Mouse (Mus musculus) liver, adult 2 months (tissue): ENCODE measurements around the gene Dohh.

ENCODE experiments used
- CTCF ChIP-seq: fragments of 200-500 bp; IDR thresholded peaks from 2 replicates; pipeline ENCODE4 v1.5.1; 2011; ENCODE audit warnings: low read depth, low read length, control low read depth
- POLR2A ChIP-seq: fragments of 200-500 bp; IDR thresholded peaks from 2 replicates; pipeline ENCODE4 v1.6.1; 2011; ENCODE audit warnings: low read length, control low read depth; ENCODE audit not compliant: insufficient read depth; ENCODE audit errors: extremely low read depth

DNA sequence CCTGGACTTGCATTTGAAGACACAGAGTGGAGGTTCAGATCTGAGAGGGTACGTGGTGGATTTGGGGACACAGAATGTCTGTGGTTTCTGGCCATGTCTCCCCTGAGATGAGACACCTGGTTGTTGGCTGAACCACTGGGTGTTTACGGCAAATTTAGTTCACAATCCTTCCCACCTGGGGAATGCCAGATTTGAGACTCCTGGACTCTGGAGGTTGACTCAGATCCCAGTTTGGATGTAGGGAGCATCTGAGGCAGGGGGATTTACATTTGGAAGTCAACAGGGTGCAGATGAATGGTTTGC lies 6.9 kb upstream of the Dohh start:
- TF ChIP-seq CTCF, result no peak
- no peak for TF ChIP-seq POLR2A
